Mouse (Mus musculus) heart, postnatal 0 days (tissue): ENCODE data around the gene Slc5a10. TPM values are rescaled to one million over a fixed set of nuclear protein-coding genes. Genes with fewer than 3 reads are reported as not detected.

Source experiments
- ATAC-seq: fragments of 200-750 bp; cut with Nextera tagmentation; 2 replicates; pipeline ENCODE4 v1.8.0; 2017; ENCODE audit warnings: low read depth, moderate number of reproducible peaks, moderate library complexity; ENCODE audit not compliant: insufficient read depth
- DNase-seq: peaks from one replicate; pipeline ENCODE4 v3.0.0-alpha.2; 2016; ENCODE audit warnings: low spot score
- H3K27ac ChIP-seq: fragments of 300-500 bp; sonication (generic); 2 replicates; pipeline ENCODE4 v1.5.1; 2014; ENCODE audit warnings: low read depth, mild to moderate bottlenecking
- H3K27me3 ChIP-seq: fragments of 300-500 bp; sonication (generic); 2 replicates; pipeline ENCODE4 v1.6.1; 2014; ENCODE audit warnings: low read length, mixed read lengths; ENCODE audit not compliant: control insufficient read depth, insufficient read depth
- H3K36me3 ChIP-seq: fragments of 300-500 bp; sonication (generic); replicated peaks from 2 replicates; pipeline ENCODE4 v1.6.1; 2014; ENCODE audit warnings: low read length, mixed read lengths; ENCODE audit not compliant: control insufficient read depth, insufficient read depth
- H3K4me1 ChIP-seq: fragments of 300-500 bp; sonication (generic); 2 replicates; pipeline ENCODE4 v1.6.1; 2014; ENCODE audit warnings: antibody characterized with exemption; ENCODE audit not compliant: control insufficient read depth, insufficient read depth
- H3K4me2 ChIP-seq: fragments of 300-500 bp; sonication (generic); 2 replicates; pipeline ENCODE4 v1.6.1; 2014; ENCODE audit warnings: low read depth, mild to moderate bottlenecking, low read length, moderate library complexity
- H3K4me3 ChIP-seq: fragments of 300-500 bp; sonication (generic); 2 replicates; pipeline ENCODE4 v1.5.1; 2014; ENCODE audit warnings: low read depth, low read length
- H3K9ac ChIP-seq: fragments of 300-500 bp; sonication (generic); replicated peaks from 2 replicates; pipeline ENCODE4 v1.6.1; 2014; ENCODE audit warnings: low read depth, low read length, mixed read lengths
- H3K9me3 ChIP-seq: fragments of 300-500 bp; sonication (generic); replicated peaks from 2 replicates; pipeline ENCODE4 v1.6.1; 2016; ENCODE audit warnings: low read length; ENCODE audit not compliant: control insufficient read depth
- CTCF ChIP-seq: IDR thresholded peaks from 2 replicates; pipeline ENCODE4 v1.5.1; 2016; ENCODE audit warnings: antibody characterized with exemption, control low read depth, low read depth
- EP300 ChIP-seq: IDR thresholded peaks from 2 replicates; pipeline ENCODE4 v1.6.1; 2016; ENCODE audit warnings: antibody characterized with exemption, low read depth
- WGBS: fragments of 180-500 bp; shearing (Covaris S2); extraction: QIAGEN DNeasy Blood & Tissue Kit; methylation state at CpG from one replicate; pipeline ENCODE4 v1.1.7; 2014; 5-methylcytosine and 5-hydroxymethylcytosine counted together
- polyA plus RNA-seq: library from polyadenylated mRNA; unstranded; fragments of >200 nt; fragmentation: Nextera tagmentation; extraction: Ambion mirVana; gene quantifications from 2 replicates; pipeline ENCODE4 v1.2.1, GENCODE M21; 2015
- total RNA-seq: library from RNA; depleted of rRNA; stranded (reverse); fragments of >200 nt; gene quantifications from 2 replicates; pipeline ENCODE4 v1.2.3, GENCODE M21; 2014; ENCODE audit warnings: low replicate concordance

Gene Slc5a10
- total and polyA plus RNA-seq, 2 experiments from 2014 or later, result not detected

DNA sequence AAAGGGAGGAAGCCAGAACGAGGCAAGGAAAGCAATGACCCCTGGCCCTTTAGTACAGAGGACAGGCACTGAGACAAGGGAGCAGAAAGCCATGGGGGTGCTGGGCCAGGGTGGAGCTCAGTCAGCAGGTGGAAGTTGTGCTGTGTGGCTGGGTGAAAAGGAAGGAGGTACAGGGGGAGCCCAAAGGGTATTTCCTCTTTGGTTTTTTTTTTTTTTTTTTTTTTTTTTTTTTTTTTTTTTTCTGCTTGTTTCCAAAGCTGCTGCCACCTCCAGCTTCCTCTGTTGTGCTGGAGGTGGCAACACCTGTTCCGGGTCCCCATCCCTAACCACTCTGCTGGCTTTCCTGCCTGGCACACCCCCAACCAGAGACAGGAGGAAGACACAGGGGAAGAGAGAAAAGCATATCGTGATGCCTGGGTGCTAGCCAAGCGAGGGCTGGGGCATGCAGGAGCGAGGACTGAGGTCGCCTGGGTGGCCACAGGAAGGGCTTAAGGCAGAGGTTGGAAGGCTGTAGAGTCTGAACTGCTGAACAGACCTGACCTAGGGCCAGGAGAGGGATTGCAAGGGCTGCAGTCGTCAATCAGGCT is 59.7 kb downstream of the Slc5a10 start:
- no peak for ATAC-seq
- WGBS, result 60% methylated on average over 7 of the region's 7 CpGs
- no peak overlapping the region for H3K4me2 ChIP-seq
- no peak overlapping the region for H3K9ac ChIP-seq
- no peaks in the 10 kb centered on the region for H3K4me1 ChIP-seq
- H3K36me3 ChIP-seq, result no peaks in the 10 kb centered on the region
- H3K27ac ChIP-seq, result no peak overlapping the region
- no peaks in the 10 kb centered on the region for H3K27me3 ChIP-seq
- TF ChIP-seq CTCF, result no peak
- no peak for TF ChIP-seq EP300
- no peak for DNase-seq
- H3K4me3 ChIP-seq, result no peak overlapping the region
- no peaks in the 10 kb centered on the region for H3K9me3 ChIP-seq

DNA sequence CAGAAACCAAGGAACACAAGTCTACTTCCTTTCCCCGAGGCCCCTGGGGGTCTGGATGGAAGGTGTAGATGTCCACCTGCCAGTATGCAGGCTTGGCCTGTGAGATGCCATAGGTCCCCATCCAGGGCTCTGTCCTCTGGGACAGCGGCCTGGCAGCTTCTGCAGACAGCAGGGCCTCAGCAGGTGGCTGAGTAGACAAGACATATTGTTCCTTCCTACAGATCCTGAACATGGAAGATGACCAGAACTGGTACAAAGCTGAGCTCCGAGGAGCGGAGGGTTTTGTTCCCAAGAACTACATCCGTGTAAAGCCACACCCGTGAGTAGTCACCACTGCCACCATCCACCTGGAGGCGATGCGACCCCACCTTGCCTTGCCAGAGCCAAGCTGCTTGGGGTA is 60.6 kb downstream of the Slc5a10 start:
- Histone ChIP-seq H3K4me1 (no peaks in the 10 kb centered on the region), H3K9ac (no peak overlapping the region), H3K36me3 (no peaks in the 10 kb centered on the region), H3K4me3 (no peak overlapping the region), H3K27ac (no peak overlapping the region), H3K9me3 (no peaks in the 10 kb centered on the region), H3K4me2 (no peak overlapping the region), H3K27me3 (no peaks in the 10 kb centered on the region)
- ATAC-seq, result no peak
- DNase-seq, result no peak
- TF ChIP-seq CTCF (no peak), EP300 (no peak)
- WGBS, result 87% methylated on average over 8 of the region's 8 CpGs

DNA sequence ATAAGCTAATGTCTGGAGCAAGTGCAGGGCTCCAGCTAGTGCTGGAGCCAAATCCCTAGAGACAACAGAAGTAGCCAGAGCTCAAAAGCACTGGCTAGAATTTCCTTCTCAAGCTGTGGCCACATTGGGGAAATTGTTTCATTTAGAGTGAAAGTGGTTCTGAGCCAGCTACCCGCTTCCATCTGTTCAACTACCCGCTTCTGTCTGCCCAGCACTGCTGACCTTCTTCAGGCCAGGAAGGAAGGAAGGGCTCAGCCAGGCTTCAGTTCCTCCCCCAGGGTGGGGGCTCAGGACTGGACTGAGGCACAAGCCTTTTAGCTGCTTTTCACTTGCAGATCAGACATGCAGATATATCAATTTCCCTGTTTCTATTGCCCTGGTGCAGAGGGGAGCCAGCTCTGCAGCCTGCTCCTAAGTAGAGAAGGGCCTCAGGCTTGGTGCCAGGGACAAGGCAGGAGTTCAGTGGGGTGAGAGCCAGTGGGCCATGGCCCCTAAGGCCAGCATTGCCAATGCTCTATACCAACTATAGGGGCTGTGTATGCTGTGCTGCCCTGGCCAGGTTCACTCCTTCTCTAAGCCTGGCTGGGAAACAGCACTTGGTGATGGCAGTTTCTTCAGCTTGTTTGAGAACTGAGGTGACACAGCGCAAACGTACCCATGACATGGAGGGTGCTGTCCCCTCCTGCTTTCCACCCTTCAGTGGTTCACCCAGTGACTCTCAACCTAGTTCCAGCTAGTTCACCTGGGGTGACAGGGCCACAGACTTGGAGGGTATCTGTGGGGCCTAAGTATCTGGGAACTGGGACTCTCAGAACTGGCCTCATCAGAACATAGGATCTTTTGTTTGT is 61.4 kb downstream of the Slc5a10 start:
- Histone ChIP-seq H3K36me3 (no peaks in the 10 kb centered on the region), H3K4me3 (no peak overlapping the region), H3K4me1 (no peaks in the 10 kb centered on the region), H3K27me3 (no peaks in the 10 kb centered on the region), H3K4me2 (no peak overlapping the region), H3K9me3 (no peaks in the 10 kb centered on the region), H3K27ac (no peak overlapping the region), H3K9ac (no peak overlapping the region)
- no peak for DNase-seq
- TF ChIP-seq EP300 (no peak), CTCF (no peak)
- no peak for ATAC-seq
- 79% methylated on average over 4 of the region's 4 CpGs for WGBS

DNA sequence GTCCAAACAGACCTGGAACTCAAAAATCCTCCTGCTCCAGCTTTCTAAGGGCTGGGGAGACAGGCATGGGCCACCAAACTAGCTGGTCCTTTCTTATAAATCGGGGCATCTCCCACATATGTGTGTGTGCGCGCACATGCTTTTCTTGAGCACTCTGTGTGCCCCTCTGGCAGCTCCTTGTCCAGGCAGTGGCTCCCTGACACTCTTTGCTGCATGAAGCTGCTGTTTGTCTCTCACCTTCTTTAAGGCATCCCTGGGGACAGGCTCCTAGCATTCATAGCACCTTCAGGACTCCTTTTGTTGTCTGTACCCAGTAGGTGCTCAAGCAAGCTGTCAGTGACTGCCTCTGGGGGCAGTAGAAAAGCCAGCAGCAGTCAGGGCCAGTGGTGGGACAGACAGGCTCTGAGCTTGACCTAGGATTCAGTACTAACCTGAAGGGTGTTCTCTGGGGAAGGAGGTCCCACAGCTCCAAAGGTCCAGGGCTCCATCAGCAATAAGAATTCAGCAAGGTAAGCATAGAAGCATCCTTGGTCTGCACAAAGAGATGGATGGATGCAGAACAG is 62.2 kb downstream of the Slc5a10 start:
- no peak overlapping the region for H3K4me2 ChIP-seq
- ATAC-seq (no peak), DNase-seq (no peak)
- WGBS, result 66% methylated on average over 3 of the region's 3 CpGs
- H3K36me3 ChIP-seq, result no peaks in the 10 kb centered on the region
- H3K27me3 ChIP-seq, result no peaks in the 10 kb centered on the region
- H3K9me3 ChIP-seq, result no peaks in the 10 kb centered on the region
- H3K4me1 ChIP-seq, result no peaks in the 10 kb centered on the region
- TF ChIP-seq CTCF, result no peak
- H3K27ac ChIP-seq, result no peak overlapping the region
- no peak overlapping the region for H3K4me3 ChIP-seq
- H3K9ac ChIP-seq, result no peak overlapping the region

DNA sequence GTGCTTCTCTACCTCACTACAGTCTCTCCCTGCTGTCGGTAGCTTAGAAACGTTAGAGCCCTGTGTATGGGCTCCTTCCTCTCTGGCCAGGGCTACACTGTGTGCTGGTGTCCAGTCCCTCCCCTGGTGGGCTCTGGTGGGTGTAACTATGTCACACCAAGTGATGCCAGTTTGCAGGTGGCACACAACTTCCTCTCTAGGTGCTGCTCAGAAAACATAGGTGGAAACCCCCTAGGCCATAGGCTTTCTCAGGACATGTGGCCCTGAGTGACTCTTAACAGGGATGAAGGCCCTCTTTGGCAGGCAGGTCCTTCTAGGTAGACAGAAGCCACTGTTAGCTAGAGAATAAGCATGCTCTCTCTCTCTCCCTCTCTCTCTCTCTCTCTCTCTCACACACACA is 63.2 kb downstream of the Slc5a10 start:
- Histone ChIP-seq H3K4me3 (no peak overlapping the region), H3K9ac (no peak overlapping the region), H3K9me3 (no peaks in the 10 kb centered on the region), H3K27me3 (no peaks in the 10 kb centered on the region), H3K36me3 (no peaks in the 10 kb centered on the region), H3K4me1 (no peaks in the 10 kb centered on the region), H3K4me2 (no peak overlapping the region), H3K27ac (no peak overlapping the region)
- 71% methylated on average over 2 of the region's 2 CpGs for WGBS
- ATAC-seq (no peak), DNase-seq (no peak)
- no peak for TF ChIP-seq CTCF
- TF ChIP-seq EP300, result no peak
